Mouse (Mus musculus): ENCODE data around the gene Nrcam.

GRCm38 (mm10) chr12:44422154-44422866, 93.6 kb downstream of the Nrcam start:
- TF ChIP-seq CTCF (IDR thresholded peaks at IDR 0.05; ENCODE audit: low read depth, low read length) (no peak), POLR2A (IDR thresholded peaks at IDR 0.05; ENCODE audit: borderline replicate concordance, low read depth, low read length) (no peak)

Data from bone marrow macrophage, adult 2 months (primary cell).